Mouse (Mus musculus): Measurements from ENCODE around the gene Rnf212.

DNA sequence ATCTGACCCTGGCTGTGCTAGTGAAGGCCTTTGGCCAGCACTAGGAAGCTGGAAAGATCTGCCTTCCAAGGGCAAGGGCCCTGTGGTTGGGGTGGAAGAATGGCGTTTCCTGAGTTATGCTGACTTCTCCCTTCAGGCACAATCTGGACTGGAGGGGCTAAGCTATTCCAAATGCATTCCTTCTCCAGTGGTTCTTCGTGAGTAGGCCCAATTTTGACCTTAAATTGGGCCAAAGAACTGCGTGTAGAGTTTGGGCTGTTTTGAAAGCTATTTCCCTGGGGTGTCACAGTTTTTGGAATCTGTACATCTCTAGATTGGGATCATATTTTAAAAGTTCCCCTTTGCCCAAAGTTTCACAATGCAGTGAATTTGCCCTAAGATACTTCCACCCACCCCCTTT is 78.2 kb downstream of the Rnf212 start:
- TF ChIP-seq CTCF (IDR thresholded peaks at IDR 0.05; ENCODE audit: control insufficient read depth, insufficient read depth, insufficient read length) (no peak), MYOD1 (IDR thresholded peaks at IDR 0.05; ENCODE audit: control insufficient read depth, insufficient read length, low read depth) (no peak)

Measured in C2C12 (cell line).